Mouse (Mus musculus) heart, adult 10 weeks (tissue): ENCODE data around the gene Arid5a. TPM values are rescaled to one million over a fixed set of nuclear protein-coding genes. Genes with fewer than 3 reads are reported as not detected.

ENCODE experiments used
- polyA plus RNA-seq: library from polyadenylated mRNA; stranded (reverse); fragments of 350-450 nt; fragmentation: Illumina TruSeq; extraction: RNeasy Lipid Tissue Mini Kit (QIAGEN cat#74804); gene quantifications from one replicate; pipeline ENCODE4 v1.2.3, GENCODE M21; 2014; ENCODE audit warnings: low read depth, low replicate concordance

Gene Arid5a
- polyA plus RNA-seq = 8.5 TPM

DNA sequence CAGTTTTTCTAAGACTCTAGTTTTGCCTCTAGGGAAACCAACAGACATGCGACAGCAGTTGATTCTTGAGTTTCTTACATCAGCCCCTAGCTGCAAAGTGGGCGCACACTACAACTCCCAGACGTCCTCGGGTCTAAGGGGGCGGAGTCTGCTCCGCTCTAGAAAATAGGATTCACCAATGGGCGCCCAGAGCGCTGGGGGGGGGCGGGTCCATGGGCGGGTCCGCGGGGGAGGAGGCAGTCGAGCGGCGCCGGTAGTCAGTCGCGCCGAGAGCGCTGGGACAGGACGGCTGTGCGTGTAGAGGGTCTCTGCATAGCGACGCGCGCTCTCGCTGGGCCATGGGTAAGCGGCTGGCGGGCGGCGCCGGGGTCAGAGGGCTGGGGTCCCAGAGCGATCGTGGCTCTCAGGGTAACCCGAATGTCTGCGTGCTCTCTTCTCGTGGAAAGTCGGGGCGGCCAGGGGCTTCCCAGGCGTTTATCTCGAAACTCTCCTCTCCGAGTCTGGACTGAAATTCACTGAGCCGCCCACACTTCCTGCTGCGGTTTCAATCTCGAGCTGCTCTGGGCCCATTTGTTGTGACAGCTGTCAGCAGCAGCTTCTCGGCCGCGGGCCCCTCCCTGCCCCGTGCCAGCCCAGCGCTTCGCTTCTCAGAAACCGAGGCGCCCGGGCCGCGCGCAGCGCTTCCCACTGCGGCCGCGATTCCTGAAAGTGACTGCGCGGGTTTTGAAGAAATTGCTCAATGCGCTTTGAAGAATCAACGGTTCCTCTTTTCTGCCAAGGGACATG lies at the start of gene Arid5a:
Arid5a (plus strand) TSS at position 239 of the 786 bp plus-strand sequence.

DNA sequence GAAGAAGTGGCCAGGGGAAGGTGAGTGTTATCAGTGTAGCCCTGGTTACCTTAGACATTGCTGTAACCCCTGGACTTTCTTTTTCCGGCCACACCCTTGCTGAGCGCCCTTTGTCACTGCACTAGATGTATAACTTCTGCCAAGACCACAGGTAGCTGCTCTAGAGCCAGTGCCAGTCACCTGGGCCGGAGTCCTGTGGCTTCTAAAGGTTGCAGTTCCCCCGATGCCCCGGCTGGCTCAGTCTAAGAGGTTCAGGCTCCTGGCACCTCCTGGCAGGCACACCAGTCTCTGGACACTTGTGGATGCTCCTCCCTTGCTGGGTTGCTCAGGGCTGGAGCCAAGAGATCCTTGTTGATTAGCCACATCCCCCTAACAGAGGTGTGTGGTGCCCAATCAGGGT lies 33.1 kb upstream of the Arid5a start, which contains the start of gene Neurl3:
Neurl3 (minus strand) TSS at position 225 of the 400 bp plus-strand sequence.

DNA sequence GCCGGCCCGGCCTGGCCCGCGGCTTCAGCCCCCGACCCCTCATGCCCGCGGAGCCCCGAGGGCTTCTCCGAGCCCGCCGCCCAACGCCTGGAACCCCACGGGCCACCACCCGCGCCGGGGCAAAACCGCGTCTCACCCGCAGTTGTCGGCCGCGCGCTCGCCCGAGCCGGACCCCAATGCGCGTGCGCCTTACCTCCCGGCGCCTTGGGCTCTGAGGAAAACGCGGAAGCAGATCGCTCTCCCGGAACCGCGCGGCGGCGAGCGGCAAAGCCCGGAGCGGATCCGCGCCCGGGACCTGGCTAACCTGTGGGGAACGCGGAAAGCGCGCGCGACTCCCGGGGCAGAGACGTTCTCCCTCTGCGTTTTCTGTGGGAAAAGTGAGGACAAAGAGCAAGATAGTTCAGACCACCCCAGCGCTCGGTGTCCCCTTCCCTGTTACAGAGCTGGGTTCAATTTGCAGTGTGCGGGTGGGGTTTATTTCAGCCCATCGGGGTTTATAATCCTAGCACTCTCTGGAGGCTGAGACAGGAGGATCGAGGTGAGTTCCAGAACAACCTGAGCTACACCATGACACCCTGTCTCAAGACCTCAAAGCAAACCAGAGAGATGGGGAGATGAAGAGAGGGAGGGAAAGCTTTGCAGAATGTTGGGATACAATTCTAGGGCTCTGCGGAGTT lies 61.6 kb downstream of the Arid5a start, which contains the start of gene Kansl3:
Kansl3 (minus strand) TSS at position 213 of the 677 bp plus-strand sequence.

DNA sequence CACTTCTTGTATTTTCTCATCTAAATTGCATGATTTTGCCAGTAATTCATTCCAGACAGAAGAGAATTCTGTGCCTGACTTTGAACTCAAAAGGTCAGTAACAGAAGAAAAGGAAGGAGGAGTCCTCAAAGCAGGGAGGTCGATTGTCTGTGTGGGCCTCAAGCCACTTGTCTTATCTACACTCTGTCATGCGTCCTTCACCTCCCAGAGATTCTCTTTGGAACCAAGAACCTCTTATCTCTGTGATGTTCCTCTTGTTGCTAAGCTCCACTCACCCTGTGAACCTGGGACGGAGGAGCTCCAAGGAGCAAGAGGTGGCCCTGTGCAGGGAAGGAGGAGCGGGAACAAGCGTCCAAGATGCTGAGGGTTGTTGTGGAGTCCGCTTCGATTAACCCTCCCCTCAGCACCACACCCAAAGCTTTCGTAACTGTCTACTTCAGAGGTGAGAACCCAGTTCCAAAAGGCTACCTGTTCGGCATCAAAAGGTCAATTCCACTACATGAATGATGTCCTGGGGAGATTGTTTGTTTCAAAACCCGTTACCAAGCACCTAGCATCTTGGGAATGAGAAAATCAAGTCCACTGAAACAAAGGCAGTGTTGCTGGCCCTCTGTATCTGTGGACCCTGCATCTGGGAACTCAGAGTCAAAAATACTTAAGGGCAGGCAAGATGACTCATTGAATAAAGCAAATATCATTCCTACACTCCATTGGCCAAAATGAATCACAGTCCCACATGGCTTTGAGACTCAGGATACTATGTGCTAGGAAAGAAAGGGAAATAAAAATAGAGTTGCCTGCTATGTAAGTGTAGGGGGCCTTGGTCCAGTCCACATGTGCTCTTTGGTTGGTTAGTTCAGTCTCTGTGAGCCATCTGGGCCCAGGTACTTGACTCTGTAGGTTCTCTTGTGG lies 64.7 kb downstream of the Arid5a start, which contains the start of gene Fer1l5:
Fer1l5 (plus strand) TSS at position 358 of the 912 bp plus-strand sequence.

Other genes starting within 250 kb of the Arid5a start
- 22.0 TPM for gene Hs6st1, start 239.3 kb upstream of the Arid5a start, polyA plus RNA-seq
- gene Uggt1, start 63.0 kb upstream of the Arid5a start, polyA plus RNA-seq = 18.2 TPM
- 4.7 TPM for gene Neurl3, start 33.1 kb upstream of the Arid5a start, polyA plus RNA-seq
- gene Kansl3, start 61.4 kb downstream of the Arid5a start, polyA plus RNA-seq = 57.0 TPM
- not detected for gene Fer1l5, start 64.6 kb downstream of the Arid5a start, polyA plus RNA-seq
- 24.8 TPM for gene Lman2l, start 137.5 kb downstream of the Arid5a start, polyA plus RNA-seq
- gene Cnnm4, start 163.9 kb downstream of the Arid5a start, polyA plus RNA-seq = 3.0 TPM
- gene Cnnm3, start 204.1 kb downstream of the Arid5a start, polyA plus RNA-seq = 11.7 TPM
- gene Ankrd23, start 229.2 kb downstream of the Arid5a start, polyA plus RNA-seq = 427 TPM
- gene Gm42417, start 231.7 kb downstream of the Arid5a start, polyA plus RNA-seq = not detected
- gene Ankrd39, start 239.7 kb downstream of the Arid5a start, polyA plus RNA-seq = 8.9 TPM